Mouse (Mus musculus) monocyte, adult 5-6 weeks (primary cell): Measurements from ENCODE around the gene Cblc. TPM values are rescaled to one million over a fixed set of nuclear protein-coding genes. Genes with fewer than 3 reads are reported as not detected.
A peak's percentile ranks its signal among the peaks of the same experiment; 100 is the strongest.

Experiments used
- ATAC-seq: fragments of 153-309, 156-312 bp; replicated peaks from 2 replicates; pipeline ENCODE4 v1.8.0; 2017; ENCODE audit warnings: mild to moderate bottlenecking; ENCODE audit not compliant: low TSS enrichment, insufficient number of reproducible peaks, severe bottlenecking, poor library complexity, low FRiP score
- total RNA-seq: library from RNA; stranded (forward); fragments of 200-1000, 200-491, 200-594 nt; gene quantifications from 3 replicates; pipeline ENCODE4 v1.2.3, GENCODE M21; 2017

Cblc gene
- total RNA-seq, 1 experiment from 2014 or later: not detected

DNA sequence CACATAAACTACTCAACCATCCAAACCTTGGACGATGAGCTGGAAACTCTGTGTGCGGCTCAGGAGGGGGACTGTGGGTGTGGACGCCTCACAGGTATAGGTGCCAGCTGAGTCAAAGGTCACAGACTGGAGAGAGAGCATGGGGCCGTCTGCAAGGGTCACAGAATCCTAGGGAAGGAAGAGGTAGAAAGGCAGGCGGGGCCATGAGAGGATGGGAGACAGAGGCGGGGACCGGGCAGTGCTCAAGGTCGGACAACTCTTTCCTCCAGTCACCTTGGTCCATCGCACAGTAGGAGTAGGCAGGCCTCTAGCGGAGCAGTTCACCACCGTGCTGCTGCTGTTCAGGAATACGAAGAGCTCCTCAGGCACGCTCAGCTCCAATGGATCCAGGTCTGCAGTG is 36.6 kb downstream of the Cblc start:
- ATAC-seq: no peak

DNA sequence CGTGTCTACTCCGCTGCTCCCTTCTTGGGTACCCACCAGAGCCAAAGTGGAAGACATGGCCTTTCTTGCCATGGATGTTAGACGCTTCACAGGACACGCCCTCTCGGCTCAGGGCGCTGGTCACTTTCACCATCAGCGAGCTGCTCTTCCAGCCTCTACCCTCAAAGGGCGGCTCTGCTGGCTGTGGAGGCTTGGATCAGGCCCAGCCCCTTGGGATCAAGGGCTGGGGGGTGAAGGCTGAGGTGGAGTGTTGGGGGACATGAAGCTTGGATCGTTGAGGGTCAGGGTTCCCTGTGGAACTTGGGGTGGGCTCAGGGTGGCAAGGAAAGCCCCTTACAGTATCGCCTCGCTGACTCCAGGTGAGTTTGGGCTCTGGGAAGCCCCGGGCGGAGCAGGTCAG is 38.0 kb downstream of the Cblc start:
- ATAC-seq: no peak

DNA sequence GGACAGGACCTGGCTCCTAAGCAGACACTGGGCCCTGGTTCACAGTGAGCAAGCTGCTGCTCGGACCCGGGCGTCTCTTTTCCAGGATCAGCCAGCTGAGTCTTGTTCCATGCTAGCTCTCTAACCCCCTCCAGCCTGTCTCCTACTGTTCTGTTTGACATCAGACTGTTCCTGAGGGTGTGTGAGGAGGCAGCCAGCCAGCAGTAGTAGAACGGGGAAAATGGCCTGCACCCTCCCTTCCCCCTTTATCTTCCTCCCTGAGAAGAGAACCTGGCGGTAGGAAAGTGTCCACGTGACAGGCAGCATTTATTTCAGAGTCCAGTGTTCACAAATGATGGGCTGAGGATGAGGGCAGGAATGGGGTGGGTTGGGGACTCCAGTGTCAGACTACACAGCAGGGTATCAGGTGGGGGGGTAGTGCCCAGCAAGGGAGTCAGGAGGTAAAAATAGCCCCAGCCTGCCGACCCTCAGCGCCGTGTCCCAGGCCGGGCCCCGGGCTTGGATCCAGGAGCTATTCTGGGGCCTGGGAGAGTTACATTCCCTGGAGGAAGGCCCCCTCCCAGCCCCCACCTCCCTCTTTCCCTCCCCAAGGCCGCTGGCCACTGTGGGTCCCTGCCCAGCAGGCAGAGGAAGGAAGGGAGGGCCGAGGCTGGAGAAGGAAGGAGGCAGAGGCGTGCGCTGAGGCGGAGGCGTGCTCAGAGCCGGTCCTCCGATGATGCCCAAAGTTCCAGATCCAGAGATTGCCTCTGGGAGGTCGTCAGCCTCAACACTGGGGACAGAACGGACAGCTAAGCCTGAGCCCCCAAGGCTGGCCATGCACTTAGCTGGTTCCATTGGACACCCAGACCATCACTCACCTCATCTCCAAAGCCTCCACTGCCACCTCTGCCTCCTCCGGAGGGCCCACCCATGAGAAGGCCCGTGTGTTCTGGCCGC is 40.5 kb downstream of the Cblc start:
- ATAC-seq: no peak

DNA sequence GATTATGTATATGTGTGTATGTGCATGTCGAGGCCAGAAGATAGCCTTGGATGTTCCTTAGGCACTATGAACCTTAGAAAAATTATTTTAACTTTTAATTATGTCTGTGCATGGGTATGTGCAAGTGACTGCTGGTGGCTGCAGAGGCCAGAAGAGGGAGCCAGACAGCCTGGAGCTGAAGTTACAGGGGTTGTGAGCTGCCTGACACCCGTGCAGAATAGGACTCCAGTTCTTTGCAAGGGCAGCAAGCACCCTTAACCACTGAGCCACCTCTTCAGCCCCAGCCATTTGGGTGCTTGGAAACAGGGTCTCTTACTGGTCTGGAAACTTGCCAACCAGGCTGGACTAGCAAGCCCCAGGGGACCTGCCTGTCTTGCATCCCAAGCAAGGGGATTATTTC is 41.6 kb downstream of the Cblc start:
- ATAC-seq: no peak

DNA sequence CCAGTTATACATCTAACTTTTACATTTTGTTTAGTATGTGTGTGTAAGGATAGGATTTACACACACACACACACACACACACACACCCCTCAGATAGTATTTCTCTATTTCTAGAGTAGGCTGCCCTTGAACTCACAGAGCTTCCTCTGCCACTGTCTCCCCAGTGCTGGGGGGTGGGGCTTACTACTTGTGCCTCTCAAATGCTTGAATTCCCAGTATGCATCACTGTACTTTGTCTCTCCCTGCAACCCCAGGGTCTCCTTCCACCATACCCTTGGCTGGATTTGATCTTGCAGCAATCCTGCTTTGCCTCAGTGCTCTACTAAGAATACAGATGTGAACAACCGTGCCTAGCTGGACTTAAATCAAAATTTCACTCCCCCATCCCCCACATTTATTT is 42.5 kb downstream of the Cblc start:
- ATAC-seq: no peak

DNA sequence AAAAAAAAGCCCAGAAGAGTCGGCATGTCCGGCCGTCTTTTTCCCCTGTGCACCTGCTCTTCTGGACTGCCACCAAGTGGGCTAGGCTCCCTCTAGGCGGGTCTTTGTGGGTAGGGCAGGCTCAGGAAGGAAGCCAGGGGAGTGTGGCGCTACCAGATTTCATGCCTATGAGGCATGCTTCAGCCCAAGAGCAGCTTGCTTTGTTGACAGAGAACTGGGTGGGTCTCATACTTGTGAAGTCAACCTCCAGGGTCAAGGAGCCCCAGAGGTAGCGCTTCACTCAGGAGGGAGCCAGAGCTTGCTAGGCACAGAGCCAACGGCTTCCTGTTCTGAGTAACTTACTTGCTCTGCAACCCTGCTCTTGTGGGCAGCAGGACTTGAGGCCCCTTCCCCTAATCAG is 43.0 kb downstream of the Cblc start:
- ATAC-seq: no peak

DNA sequence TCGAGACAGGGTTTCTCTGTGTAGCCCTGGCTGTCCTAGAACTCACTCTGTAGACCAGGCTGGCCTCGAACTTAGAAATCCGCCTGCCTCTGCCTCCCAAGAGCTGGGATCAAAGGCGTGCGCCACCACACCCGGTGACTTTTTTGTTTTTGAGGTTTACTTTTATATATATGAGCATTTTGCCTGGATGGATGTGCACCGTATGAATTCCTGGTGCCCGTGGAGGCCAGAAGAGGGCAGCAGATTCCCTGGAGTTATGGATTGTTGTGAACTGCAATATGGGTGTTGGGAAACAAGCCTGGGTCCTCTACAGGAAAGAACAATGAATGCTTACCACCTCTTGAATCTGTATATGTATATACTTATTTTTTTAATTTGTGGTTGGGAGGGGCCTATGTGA is 44.0 kb downstream of the Cblc start:
- ATAC-seq: no peak

DNA sequence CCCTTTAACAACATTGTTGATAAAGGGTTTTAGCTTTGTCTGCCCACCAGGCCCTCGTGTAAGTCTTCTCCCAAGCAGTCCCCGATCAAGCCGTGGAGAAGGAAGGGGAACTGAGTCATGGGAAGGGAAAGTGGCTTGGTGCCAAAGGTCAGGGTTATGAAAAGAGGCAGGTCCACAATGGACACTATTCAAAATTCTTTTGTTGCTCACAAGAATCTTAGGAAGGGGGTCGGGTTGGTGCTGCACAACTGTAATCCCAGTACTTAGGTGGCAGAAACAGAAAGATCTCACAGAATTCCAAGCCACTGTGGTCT is 45.6 kb downstream of the Cblc start:
- ATAC-seq: no peak

DNA sequence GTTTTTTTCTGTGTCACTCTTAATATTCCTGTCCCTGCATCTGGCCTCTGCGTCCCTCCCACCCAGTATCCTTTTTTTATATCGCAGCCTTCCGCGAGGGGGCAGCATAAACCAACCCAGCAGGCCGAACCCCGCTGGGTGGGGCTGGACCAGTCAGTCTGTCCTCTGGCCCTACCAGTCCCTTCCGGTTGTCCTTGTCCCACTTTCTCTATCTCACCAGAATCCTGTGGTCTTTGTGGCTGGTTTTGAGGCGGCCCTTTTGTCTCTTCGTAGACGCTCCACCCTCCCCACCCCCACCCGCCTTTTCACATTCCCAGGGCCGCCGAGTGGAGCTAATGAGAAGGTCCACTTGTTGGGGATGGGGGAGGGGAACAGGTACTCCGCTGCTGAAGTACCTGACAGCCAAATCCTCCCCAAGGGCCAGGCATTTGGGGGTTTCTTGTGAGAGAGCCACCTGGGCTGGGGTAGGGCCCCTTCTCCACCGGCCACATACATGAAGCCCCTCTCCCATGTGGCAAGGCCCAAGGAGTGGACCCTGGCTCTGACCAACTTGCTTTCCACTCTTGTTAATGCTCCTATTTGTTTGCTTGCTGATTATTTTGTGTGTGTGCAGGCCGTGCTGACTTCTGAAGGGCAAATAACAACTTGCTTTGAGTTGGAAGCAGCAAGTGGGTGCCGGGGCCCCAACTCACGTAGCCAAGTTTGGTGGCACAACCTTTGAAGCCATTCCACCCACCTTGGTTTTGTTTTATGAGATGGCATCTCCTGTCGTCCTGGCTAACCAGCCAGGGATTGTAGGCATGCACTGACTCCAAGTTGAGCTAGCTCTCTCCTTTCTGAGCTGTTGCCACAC is 46.2 kb downstream of the Cblc start, which contains the start of gene Nectin2:
TSS of gene Nectin2 (minus strand) at position 267 of the 853 bp plus-strand sequence.
- peak; percentile 59 for ATAC-seq

GRCm38 (mm10) chr7:19749389-19750216 is 47.0 kb downstream of the Cblc start:
- ATAC-seq: peak; percentile 79

DNA sequence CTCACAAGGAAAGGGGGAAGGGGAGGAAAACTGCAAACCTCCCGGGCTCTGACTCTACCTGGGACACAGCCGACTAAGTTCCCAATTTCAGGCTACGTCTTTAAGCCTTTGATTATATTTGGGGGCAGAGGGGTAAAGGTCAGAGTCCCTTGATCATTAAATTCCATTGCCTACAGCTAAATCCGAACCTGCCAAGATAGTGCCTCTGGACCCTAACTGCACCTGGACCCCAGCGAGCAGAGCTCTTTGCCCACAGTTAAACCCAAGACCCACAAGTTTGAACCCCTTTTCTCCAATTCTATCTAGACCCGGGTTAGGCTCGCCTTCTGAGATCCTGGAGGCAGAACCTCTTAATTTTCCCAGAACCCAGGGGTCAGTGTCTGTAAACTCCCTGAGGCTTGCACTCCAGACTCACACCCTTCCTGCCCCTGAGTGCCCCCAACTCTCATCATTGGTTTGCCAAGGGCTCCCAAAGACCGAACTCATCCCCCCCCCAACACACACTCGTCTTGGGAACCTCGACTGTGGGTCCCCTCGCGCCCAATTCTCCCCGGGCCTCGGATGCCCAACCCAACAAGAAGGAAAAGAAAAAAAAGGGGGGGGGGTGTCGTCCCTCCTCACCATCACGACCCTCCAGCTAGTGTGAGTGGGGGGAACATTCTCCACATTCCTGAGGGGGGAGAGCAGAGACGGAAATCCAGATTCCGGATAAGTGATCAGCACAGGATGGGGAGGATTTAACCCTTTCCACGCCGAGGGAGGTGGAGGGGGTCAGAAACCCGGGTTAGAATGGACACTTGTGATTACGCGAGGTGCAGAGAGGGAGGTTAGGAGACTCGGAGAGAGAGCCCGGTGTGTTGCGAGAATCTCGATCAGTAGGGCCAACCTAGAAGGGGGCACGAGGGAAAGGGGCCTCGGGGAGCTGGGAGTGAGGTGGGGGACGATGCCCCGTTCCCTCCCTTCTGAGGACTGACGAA is 48.1 kb downstream of the Cblc start:
- no peak for ATAC-seq

DNA sequence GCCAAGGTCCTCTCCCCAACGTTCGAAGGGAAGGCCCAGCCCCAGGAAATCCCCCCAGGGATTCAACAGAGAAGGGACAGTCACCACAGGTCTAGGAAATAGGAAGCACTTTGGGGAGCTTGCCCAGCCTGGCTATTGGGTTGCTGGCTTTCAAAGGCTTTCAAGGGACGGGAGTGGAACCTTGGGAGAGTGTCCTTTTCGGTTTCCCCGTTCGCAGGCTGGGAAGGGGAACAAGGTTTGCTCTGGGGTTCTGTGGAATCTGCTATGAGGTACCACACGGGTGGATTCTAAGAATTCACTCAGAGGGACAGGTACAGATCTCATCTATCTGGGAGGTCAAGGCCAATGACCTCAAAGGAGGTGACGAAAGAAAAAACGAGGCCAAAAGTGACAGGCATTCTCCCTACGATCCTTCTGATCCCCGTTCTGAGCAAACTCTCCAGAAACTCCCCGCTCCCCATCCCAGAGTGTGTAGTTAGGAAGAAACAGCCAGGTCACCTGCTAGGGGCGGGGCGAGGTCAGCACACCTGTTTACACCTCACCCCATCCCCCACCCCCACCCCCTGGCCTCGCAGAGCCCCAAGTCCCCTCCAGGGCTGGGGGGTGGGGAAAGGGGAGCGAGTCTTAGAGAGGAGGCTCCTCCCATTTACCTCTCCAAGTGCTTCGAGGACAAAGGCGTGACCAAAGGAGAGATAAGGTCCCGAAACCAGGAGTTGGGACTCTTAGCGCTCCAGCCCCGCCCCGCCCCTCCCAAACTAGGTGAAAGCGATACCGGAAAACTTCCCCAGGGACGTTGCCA is 49.0 kb downstream of the Cblc start:
- no peak for ATAC-seq

- ATAC-seq: no peak
These were observed 50.0 kb downstream of the Cblc start for GRCm38 (mm10) chr7:19746426-19747201.

GRCm38 (mm10) chr7:19745971-19746370 is 50.6 kb downstream of the Cblc start:
- no peak for ATAC-seq

GRCm38 (mm10) chr7:19744590-19745385 is 51.8 kb downstream of the Cblc start:
- ATAC-seq: no peak

- no peak for ATAC-seq
These were observed 52.8 kb downstream of the Cblc start for GRCm38 (mm10) chr7:19743791-19744190.
